Mouse (Mus musculus) lung, embryonic 14.5 days (tissue): ENCODE data around the gene Mroh8. TPM values are rescaled to one million over a fixed set of nuclear protein-coding genes. Genes with fewer than 3 reads are reported as not detected.
"Not testable (repeated sequence)": the region's sequence is repeated elsewhere in the genome, so short reads cannot be mapped to it uniquely, and the experiment has no call there.

ENCODE experiments used
- ATAC-seq: fragments of 200-750 bp; cut with Nextera tagmentation; 2 replicates; pipeline ENCODE4 v1.8.0; 2017; ENCODE audit warnings: mild to moderate bottlenecking, moderate TSS enrichment, moderate library complexity; ENCODE audit not compliant: insufficient read depth
- DNase-seq: peaks from one replicate; pipeline ENCODE4 v3.0.0-alpha.2; 2015
- H3K27ac ChIP-seq: fragments of 300-500 bp; sonication (generic); 2 replicates; pipeline ENCODE4 v1.5.1; 2014; ENCODE audit warnings: low read depth, mild to moderate bottlenecking, moderate library complexity
- H3K27me3 ChIP-seq: fragments of 300-500 bp; sonication (generic); 2 replicates; pipeline ENCODE4 v1.6.1; 2014; ENCODE audit warnings: low read length, control low read depth; ENCODE audit not compliant: insufficient read depth
- H3K36me3 ChIP-seq: fragments of 300-500 bp; sonication (generic); 2 replicates; pipeline ENCODE4 v1.6.1; 2014; ENCODE audit warnings: control low read depth; ENCODE audit not compliant: insufficient read depth
- H3K4me1 ChIP-seq: fragments of 300-500 bp; sonication (generic); 2 replicates; pipeline ENCODE4 v1.6.1; 2014; ENCODE audit warnings: antibody characterized with exemption, control low read depth; ENCODE audit not compliant: insufficient read depth
- H3K4me2 ChIP-seq: fragments of 300-500 bp; sonication (generic); 2 replicates; pipeline ENCODE4 v1.6.1; 2014; ENCODE audit warnings: mild to moderate bottlenecking
- H3K4me3 ChIP-seq: fragments of 300-500 bp; sonication (generic); 2 replicates; pipeline ENCODE4 v1.5.1; 2014; ENCODE audit warnings: low read depth, low read length
- H3K9ac ChIP-seq: fragments of 300-500 bp; sonication (generic); 2 replicates; pipeline ENCODE4 v1.6.1; 2014
- H3K9me3 ChIP-seq: fragments of 300-500 bp; sonication (generic); 2 replicates; pipeline ENCODE4 v1.6.1; 2016; ENCODE audit warnings: low read depth, low read length, control low read depth
- CTCF ChIP-seq: IDR thresholded peaks from 2 replicates; pipeline ENCODE4 v1.5.1; 2016; ENCODE audit warnings: antibody characterized with exemption, low read depth
- WGBS: fragments of 180-500 bp; shearing (Covaris S2); extraction: QIAGEN DNeasy Blood & Tissue Kit; methylation state at CpG from one replicate; pipeline ENCODE4 v1.1.7; 2014; 5-methylcytosine and 5-hydroxymethylcytosine counted together
- polyA plus RNA-seq: library from polyadenylated mRNA; unstranded; fragments of >200 nt; fragmentation: Nextera tagmentation; extraction: Ambion mirVana; gene quantifications from 2 replicates; pipeline ENCODE4 v1.2.1, GENCODE M21; 2014

The Mroh8 gene
- polyA plus RNA-seq, 1 experiment from 2014 or later: 0.43 TPM

GRCm38 (mm10) chr2:157176248-157176647 is 103.1 kb downstream of the Mroh8 start:
- no peak for ATAC-seq
- DNase-seq: no peak
- H3K4me2 ChIP-seq: no peak overlapping the region
- H3K27me3 ChIP-seq: no peaks in the 10 kb centered on the region
- H3K4me1 ChIP-seq: no peaks in the 10 kb centered on the region
- H3K27ac ChIP-seq: no peak overlapping the region
- H3K4me3 ChIP-seq: no peak overlapping the region
- no peak for TF ChIP-seq CTCF
- no peak overlapping the region for H3K9ac ChIP-seq
- H3K36me3 ChIP-seq: peaks cover 68% of the 10 kb centered on the region
- 92% methylated on average over 3 of the region's 3 CpGs for WGBS
- H3K9me3 ChIP-seq: no peaks in the 10 kb centered on the region

GRCm38 (mm10) chr2:157174416-157174815 is 104.9 kb downstream of the Mroh8 start:
- no peak for TF ChIP-seq CTCF
- no peak for ATAC-seq
- Histone ChIP-seq H3K9ac (no peak overlapping the region), H3K27ac (no peak overlapping the region), H3K36me3 (peaks cover 67% of the 10 kb centered on the region), H3K27me3 (no peaks in the 10 kb centered on the region), H3K4me3 (no peak overlapping the region), H3K4me2 (no peak overlapping the region), H3K9me3 (no peaks in the 10 kb centered on the region), H3K4me1 (no peaks in the 10 kb centered on the region)
- WGBS: 49% methylated on average over 5 of the region's 5 CpGs
- DNase-seq: no peak

GRCm38 (mm10) chr2:157173555-157173954 is 105.8 kb downstream of the Mroh8 start:
- WGBS: 76% methylated on average over 6 of the region's 6 CpGs
- H3K4me2 ChIP-seq: no peak overlapping the region
- no peaks in the 10 kb centered on the region for H3K27me3 ChIP-seq

DNA sequence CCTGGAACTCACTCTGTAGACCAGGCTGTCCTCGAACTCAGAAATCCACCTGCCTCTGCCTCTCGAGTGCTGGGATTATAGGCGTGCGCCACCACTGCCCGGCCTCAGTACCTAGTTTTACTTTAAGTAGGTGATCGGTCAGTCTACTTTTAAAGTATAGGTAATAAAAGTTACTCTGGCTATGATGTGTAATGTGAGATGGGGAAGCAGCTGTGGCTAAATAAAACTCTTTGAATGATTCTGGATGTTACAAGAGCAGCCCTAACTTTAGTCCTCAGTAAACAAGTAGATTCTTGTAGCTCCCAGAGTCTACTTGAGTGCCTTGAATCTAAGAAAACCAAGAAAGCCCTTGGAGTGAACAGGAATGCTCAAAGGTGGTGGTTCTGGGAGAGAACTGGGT is 106.4 kb downstream of the Mroh8 start:
- no peak overlapping the region for H3K27ac ChIP-seq
- no peak overlapping the region for H3K4me2 ChIP-seq
- ATAC-seq: no peak
- H3K4me3 ChIP-seq: no peak overlapping the region
- H3K4me1 ChIP-seq: no peaks in the 10 kb centered on the region
- no peak overlapping the region for H3K9ac ChIP-seq
- no peak for DNase-seq
- 93% methylated on average over 6 of the region's 6 CpGs for WGBS
- H3K9me3 ChIP-seq: no peaks in the 10 kb centered on the region
- no peaks in the 10 kb centered on the region for H3K27me3 ChIP-seq
- no peak for TF ChIP-seq CTCF
- H3K36me3 ChIP-seq: peaks cover 79% of the 10 kb centered on the region

More at GRCm38 (mm10) chr2:157173555-157173954, 105.8 kb downstream of the Mroh8 start:
- Histone ChIP-seq H3K27ac (no peak overlapping the region), H3K4me3 (no peak overlapping the region), H3K9ac (no peak overlapping the region), H3K4me1 (no peaks in the 10 kb centered on the region), H3K9me3 (no peaks in the 10 kb centered on the region), H3K36me3 (peaks cover 75% of the 10 kb centered on the region)
- DNase-seq: no peak
- TF ChIP-seq CTCF: no peak
- no peak for ATAC-seq

DNA sequence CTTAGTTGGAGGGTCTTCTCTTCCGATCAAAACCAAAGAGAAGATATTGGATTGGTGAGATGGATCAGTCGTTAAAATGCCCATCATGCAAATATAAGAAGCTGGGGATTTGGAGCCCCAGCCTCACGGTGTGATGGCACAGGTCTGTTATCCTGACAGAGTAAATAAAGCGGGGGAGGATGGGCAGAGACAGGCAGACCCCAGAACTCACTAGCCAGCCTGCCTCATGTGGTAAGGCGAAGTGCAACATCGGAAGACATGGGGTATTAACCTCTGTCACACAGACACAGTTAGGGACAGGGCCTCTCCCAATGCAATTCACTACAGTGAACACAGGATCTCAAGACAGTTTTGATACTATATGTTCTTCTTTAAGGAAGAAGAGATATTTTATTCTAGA is 108.7 kb downstream of the Mroh8 start:
- H3K9ac ChIP-seq: no peak overlapping the region
- H3K4me2 ChIP-seq: no peak overlapping the region
- no peak for TF ChIP-seq CTCF
- WGBS: 51% methylated on average over 6 of the region's 6 CpGs
- ATAC-seq (no peak), DNase-seq (no peak)
- H3K36me3 ChIP-seq: peaks cover 79% of the 10 kb centered on the region
- H3K9me3 ChIP-seq: no peaks in the 10 kb centered on the region
- H3K27ac ChIP-seq: no peak overlapping the region
- H3K27me3 ChIP-seq: no peaks in the 10 kb centered on the region
- H3K4me3 ChIP-seq: no peak overlapping the region
- H3K4me1 ChIP-seq: no peaks in the 10 kb centered on the region

GRCm38 (mm10) chr2:157170166-157170565 is 109.2 kb downstream of the Mroh8 start:
- H3K4me1 ChIP-seq: no peaks in the 10 kb centered on the region
- WGBS: 37% methylated on average over 5 of the region's 5 CpGs
- DNase-seq (peak; percentile 45), ATAC-seq (peak; percentile 69; the same call in 1 of the 2 replicates)
- no peak overlapping the region for H3K4me2 ChIP-seq
- no peak for TF ChIP-seq CTCF
- H3K4me3 ChIP-seq: no peak overlapping the region
- peaks cover 75% of the 10 kb centered on the region for H3K36me3 ChIP-seq
- no peak overlapping the region for H3K9ac ChIP-seq
- H3K9me3 ChIP-seq: no peaks in the 10 kb centered on the region
- no peaks in the 10 kb centered on the region for H3K27me3 ChIP-seq
- no peak overlapping the region for H3K27ac ChIP-seq

GRCm38 (mm10) chr2:157166371-157167080 is 112.8 kb downstream of the Mroh8 start:
- no peak for ATAC-seq
- H3K27me3 ChIP-seq: no peaks in the 10 kb centered on the region
- H3K4me3 ChIP-seq: no peak overlapping the region
- no peak for TF ChIP-seq CTCF
- no peaks in the 10 kb centered on the region for H3K4me1 ChIP-seq
- DNase-seq: no peak
- H3K9ac ChIP-seq: no peak overlapping the region
- 91% methylated on average over 12 of the region's 12 CpGs for WGBS
- no peak overlapping the region for H3K27ac ChIP-seq
- H3K36me3 ChIP-seq: peaks cover 61% of the 10 kb centered on the region
- H3K9me3 ChIP-seq: no peaks in the 10 kb centered on the region
- H3K4me2 ChIP-seq: no peak overlapping the region

GRCm38 (mm10) chr2:157165312-157166224 is 113.8 kb downstream of the Mroh8 start:
- not testable (repeated sequence) for H3K27ac ChIP-seq, ATAC-seq, DNase-seq, H3K9ac ChIP-seq, H3K4me1 ChIP-seq, H3K4me2 ChIP-seq, H3K9me3 ChIP-seq, H3K27me3 ChIP-seq, H3K4me3 ChIP-seq
- H3K36me3 ChIP-seq: peaks cover 69% of the 10 kb centered on the region
